Mouse (Mus musculus) bone marrow, adult 2 months (tissue): Measurements from ENCODE around the gene Men1.

Experiments used
- CTCF ChIP-seq: fragments of 200-500 bp; IDR thresholded peaks from 2 replicates; pipeline ENCODE4 v1.5.1; 2011; ENCODE audit warnings: low read length, control low read depth; ENCODE audit not compliant: control insufficient read depth, insufficient read depth
- POLR2A ChIP-seq: fragments of 200-500 bp; IDR thresholded peaks from 2 replicates; pipeline ENCODE4 v1.6.1; 2011; ENCODE audit warnings: low read depth, mild to moderate bottlenecking, control low read depth, low read length, borderline replicate concordance; ENCODE audit not compliant: control insufficient read depth

- TF ChIP-seq CTCF (no peak), POLR2A (no peak)
Observed at GRCm38 (mm10) chr19:6388006-6388405, 53.2 kb downstream of the Men1 start.
